Mouse (Mus musculus): ENCODE data around the gene Ripply3.

GRCm38 (mm10) chr16:94291141-94291540 is 37.1 kb upstream of the Ripply3 start:
- no peak for TF ChIP-seq CTCF (IDR thresholded peaks at IDR 0.05; ENCODE audit: insufficient read depth, low read depth, low read length)
- no peak for TF ChIP-seq POLR2A (IDR thresholded peaks at IDR 0.05; ENCODE audit: insufficient read depth, low read depth, low read length)
